Mouse (Mus musculus) midbrain, embryonic 15.5 days (tissue): Measurements from ENCODE around the gene 2810408A11Rik. TPM values are rescaled to one million over a fixed set of nuclear protein-coding genes. Genes with fewer than 3 reads are reported as not detected.
A peak's percentile ranks its signal among the peaks of the same experiment; 100 is the strongest.

Experiments
- ATAC-seq: fragments of 200-750 bp; cut with Nextera tagmentation; replicated peaks from 2 replicates; pipeline ENCODE4 v1.8.0; 2017; ENCODE audit warnings: moderate TSS enrichment
- H3K27ac ChIP-seq: fragments of 300-500 bp; sonication (generic); 2 replicates; pipeline ENCODE4 v1.5.1; 2015; ENCODE audit warnings: mild to moderate bottlenecking, inconsistent platforms
- H3K27me3 ChIP-seq: fragments of 300-500 bp; sonication (generic); replicated peaks from 2 replicates; pipeline ENCODE4 v1.6.1; 2015; ENCODE audit warnings: inconsistent platforms
- H3K36me3 ChIP-seq: fragments of 300-500 bp; sonication (generic); replicated peaks from 2 replicates; pipeline ENCODE4 v1.6.1; 2015; ENCODE audit warnings: inconsistent platforms
- H3K4me1 ChIP-seq: fragments of 300-500 bp; sonication (generic); 2 replicates; pipeline ENCODE4 v1.6.1; 2015; ENCODE audit warnings: inconsistent platforms
- H3K4me2 ChIP-seq: fragments of 300-500 bp; sonication (generic); 2 replicates; pipeline ENCODE4 v1.6.1; 2015; ENCODE audit warnings: inconsistent platforms, mild to moderate bottlenecking, moderate library complexity
- H3K4me3 ChIP-seq: fragments of 300-500 bp; sonication (generic); 2 replicates; pipeline ENCODE4 v1.5.1; 2015; ENCODE audit warnings: mild to moderate bottlenecking, inconsistent platforms
- H3K9ac ChIP-seq: fragments of 300-500 bp; sonication (generic); 2 replicates; pipeline ENCODE4 v1.6.1; 2015; ENCODE audit warnings: mild to moderate bottlenecking, inconsistent platforms
- H3K9me3 ChIP-seq: fragments of 300-500 bp; sonication (generic); 2 replicates; pipeline ENCODE4 v1.6.1; 2016; ENCODE audit warnings: inconsistent platforms
- WGBS: fragments of 180-500 bp; shearing (Covaris S2); methylation state at CpG from one replicate; pipeline ENCODE4 v1.1.7; 2015; ENCODE audit warnings: mixed read lengths; 5-methylcytosine and 5-hydroxymethylcytosine counted together
- polyA plus RNA-seq: library from polyadenylated mRNA; unstranded; fragments of >200 nt; fragmentation: Nextera tagmentation; extraction: Ambion mirVana; gene quantifications from 2 replicates; pipeline ENCODE4 v1.2.1, GENCODE M21; 2015

The 2810408A11Rik gene
- polyA plus RNA-seq, 1 experiment from 2014 or later = 11.1 TPM

DNA sequence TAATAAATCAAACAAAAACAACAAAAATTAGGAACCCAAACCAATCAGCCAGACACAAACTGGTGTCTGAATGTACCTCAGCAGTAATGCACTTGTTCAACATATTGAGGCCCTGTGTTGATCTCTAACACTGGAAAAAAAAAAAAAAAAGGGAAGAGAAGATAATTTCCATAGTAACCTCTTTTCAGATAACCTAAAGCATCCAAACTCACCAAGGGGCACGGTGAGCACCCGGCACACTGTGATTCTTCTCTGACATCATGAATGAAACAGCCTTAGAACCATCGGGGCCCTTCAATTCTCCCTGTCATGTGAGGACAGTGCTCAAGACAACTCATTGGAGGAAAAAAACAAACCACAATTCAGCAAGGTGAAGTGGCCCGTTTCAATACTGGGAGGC lies 28.9 kb upstream of the 2810408A11Rik start:
- Histone ChIP-seq H3K4me3 (no peak overlapping the region), H3K9me3 (no peaks in the 10 kb centered on the region), H3K4me1 (peaks cover 3% of the 10 kb centered on the region; the same call in 1 of the 2 replicates), H3K27me3 (no peaks in the 10 kb centered on the region), H3K36me3 (no peaks in the 10 kb centered on the region), H3K27ac (no peak overlapping the region), H3K9ac (no peak overlapping the region), H3K4me2 (no peak overlapping the region)
- no peak for ATAC-seq
- 89% methylated on average over 4 of the region's 4 CpGs for WGBS

DNA sequence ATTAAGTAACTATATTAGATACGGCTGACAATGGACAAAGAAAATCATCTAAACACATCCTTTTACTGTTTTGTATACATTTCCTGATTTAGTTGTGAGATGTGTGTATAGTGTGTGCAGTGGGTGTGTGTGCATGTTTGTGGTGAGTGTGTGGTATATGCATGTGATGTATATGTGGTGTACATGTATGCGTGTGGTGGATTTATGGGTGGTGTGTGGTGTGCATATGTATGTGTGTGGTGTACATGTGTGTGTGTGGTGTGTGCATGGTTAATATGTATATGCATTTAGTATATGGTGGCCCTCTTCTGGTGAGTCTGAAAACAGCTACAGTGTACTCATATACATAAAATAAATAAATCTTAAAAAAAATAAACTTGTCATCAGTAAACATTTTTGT lies 26.7 kb upstream of the 2810408A11Rik start:
- Histone ChIP-seq H3K27me3 (no peaks in the 10 kb centered on the region), H3K9me3 (no peaks in the 10 kb centered on the region), H3K4me2 (no peak overlapping the region), H3K27ac (no peak overlapping the region), H3K4me1 (peaks cover 5% of the 10 kb centered on the region), H3K36me3 (no peaks in the 10 kb centered on the region), H3K9ac (no peak overlapping the region), H3K4me3 (no peak overlapping the region)
- no peak for ATAC-seq
- 99% methylated on average over 2 of the region's 2 CpGs for WGBS

DNA sequence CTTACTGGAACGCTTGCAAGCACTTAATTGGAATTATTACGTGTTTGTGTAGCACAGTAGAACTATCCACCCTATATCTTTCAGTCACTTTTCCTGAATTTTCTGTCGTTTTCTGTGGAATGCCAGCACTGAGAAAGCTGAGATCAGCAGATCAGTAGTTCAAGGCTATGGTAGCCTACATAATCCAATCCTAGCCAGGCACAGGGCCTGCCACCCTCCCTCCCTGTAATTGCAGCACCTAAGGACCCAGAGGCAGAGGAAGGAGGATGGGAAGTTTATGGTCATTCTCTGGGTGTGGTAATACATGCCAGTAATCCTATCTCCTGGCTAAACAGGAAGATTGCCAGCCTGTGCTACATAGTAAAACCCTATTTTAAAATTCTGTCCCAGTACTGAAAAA lies 22.0 kb upstream of the 2810408A11Rik start:
- ATAC-seq = no peak
- H3K4me2 ChIP-seq = no peak overlapping the region

DNA sequence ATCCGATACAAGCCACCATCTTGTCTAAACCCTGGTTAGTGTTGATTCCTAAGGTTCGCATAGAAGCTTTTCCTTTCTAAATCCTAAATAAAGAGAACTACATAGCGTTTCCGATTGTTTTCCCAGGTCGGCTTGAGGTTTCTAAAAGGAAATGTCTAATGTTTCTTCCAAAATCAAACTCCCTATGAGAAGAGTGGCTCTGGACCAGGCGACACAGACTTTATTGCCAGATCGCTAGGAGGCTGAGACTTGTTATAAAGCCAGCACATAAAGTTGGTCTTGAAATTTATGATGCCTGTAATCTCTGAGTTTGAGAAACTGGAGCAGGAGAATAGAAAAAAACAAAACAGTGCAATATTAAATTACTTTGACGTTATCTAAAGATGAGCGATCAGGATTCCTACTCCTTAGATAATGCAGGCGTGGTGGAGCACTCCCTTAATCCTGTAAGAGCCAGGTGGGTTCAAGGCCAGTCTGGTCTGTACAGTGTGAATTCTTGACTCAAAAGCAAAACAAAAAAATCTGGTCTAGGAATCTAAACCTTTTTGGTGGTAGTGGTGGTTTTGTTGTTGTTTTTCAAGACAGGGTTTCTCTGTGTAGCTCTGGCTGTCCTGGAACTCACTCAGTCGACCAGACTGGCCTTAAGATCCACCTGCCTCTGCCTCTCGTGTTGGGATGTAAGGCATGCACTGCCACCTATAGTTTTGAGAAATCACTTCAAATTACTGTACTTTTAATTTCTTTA lies 21.4 kb upstream of the 2810408A11Rik start:
- Histone ChIP-seq H3K4me1 (peaks cover 30% of the 10 kb centered on the region), H3K9ac (peak overlapping the region; percentile 40), H3K4me2 (peak overlapping the region; percentile 81), H3K4me3 (peak overlapping the region; percentile 83), H3K27ac (peak overlapping the region; percentile 90), H3K9me3 (no peaks in the 10 kb centered on the region), H3K36me3 (peaks cover 14% of the 10 kb centered on the region; the same call in 1 of the 2 replicates), H3K27me3 (no peaks in the 10 kb centered on the region)
- WGBS = 3% methylated on average over 12 of the region's 12 CpGs
- no peak for ATAC-seq

More for the DNA sequence above, 22.0 kb upstream of the 2810408A11Rik start:
- WGBS = 73% methylated on average over 3 of the region's 3 CpGs
- Histone ChIP-seq H3K4me3 (no peak overlapping the region), H3K27ac (peak overlapping the region; percentile 23; the same call in 1 of the 2 replicates), H3K36me3 (peaks cover 8% of the 10 kb centered on the region; the same call in 1 of the 2 replicates), H3K27me3 (no peaks in the 10 kb centered on the region), H3K9me3 (no peaks in the 10 kb centered on the region), H3K4me1 (peaks cover 30% of the 10 kb centered on the region), H3K9ac (no peak overlapping the region; the same call in 1 of the 2 replicates)

DNA sequence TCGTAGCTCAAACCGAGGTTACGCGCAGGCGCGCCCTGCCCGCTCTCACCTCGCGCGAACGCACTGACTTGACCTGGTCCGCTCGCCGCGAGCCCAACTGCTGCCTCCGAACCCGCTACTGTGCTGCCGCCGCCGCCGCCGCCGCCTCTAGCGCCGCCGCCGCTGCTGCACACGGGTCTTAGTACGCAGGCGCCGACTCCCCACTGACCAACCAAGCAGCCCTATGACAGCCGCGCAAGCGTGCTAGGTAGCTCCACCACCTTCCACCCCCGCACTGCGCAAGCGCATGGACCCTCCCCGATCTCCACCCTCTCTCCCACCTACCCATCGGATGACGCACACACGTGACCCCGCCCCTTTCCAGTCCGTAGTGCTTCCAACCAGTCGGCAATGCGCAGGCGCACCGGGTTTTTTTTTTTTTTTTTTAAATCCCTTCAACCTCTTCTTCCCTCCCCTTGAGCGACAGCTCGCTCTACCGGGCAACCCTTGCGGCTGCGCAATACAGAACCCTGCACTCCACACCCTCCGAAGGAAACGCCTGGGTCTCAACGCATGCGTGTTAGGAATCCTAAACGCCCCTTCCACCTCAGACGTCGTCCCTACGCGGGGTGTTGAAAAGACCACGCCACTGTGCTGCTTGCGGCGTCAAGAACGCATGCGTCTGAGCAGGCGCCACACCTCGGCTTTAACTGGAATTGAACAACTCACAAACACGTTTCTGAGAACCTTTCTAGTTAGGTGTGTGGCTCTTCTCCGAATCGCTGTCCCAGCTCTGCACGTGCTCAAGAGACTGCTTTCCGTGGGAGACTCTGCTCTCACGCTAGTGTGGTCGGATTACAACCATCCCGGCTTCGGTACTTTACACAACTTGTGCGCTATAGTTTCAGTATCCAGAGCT lies 20.6 kb upstream of the 2810408A11Rik start, which contains the start of gene Eif5a:
TSS of gene Eif5a (minus strand) at position 845 of the 898 bp plus-strand sequence.
- under 1% methylated on average over 78 of the region's 78 CpGs for WGBS
- H3K36me3 ChIP-seq = peaks cover 23% of the 10 kb centered on the region; the same call in 1 of the 2 replicates
- H3K27me3 ChIP-seq = no peaks in the 10 kb centered on the region
- peak; percentile 98 for ATAC-seq
- H3K4me2 ChIP-seq = peak within 1 kb of the TSS; percentile 81
- peaks cover 30% of the 10 kb centered on the region for H3K4me1 ChIP-seq
- H3K4me3 ChIP-seq = peak within 1 kb of the TSS; percentile 83
- no peaks in the 10 kb centered on the region for H3K9me3 ChIP-seq
- peak within 1 kb of the TSS; percentile 90 for H3K27ac ChIP-seq
- H3K9ac ChIP-seq = peak within 1 kb of the TSS; percentile 89

DNA sequence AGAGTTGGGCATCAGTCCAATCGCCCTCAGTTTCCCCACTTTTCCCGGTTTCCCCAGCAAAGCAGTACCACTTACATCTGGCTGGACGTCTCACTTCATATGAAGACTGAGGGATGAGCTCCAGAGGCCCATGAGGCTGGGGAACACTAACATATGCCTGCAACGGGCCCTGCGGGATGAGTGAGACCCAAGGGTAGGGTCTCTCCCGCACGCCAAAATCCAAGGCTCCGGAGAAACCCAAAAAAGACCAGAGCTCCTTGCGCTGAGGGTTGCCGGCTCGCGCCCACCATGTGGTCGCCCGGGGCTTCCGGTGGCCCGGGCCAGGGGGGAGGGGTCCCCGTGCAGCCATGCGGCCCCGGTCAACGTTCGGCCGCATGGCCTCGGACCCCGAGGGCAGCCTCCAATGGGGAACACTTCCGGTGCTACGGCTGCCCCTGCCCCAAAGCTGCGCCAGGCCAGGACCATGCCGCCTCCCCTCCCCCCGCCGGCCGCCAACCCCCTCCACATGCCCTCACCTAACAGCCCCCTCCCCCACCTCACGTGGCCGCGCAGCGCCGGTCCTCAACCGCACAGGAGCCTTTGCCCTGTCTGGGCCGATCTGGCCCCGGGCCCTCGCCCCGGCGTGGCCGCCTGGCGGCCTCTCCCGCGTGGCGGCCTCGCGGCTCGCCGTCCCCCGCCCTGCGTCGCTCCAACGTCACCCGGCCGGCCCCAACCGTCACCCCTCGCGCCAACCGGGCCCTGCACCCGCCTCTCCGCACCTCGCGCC lies 19.7 kb upstream of the 2810408A11Rik start:
- Histone ChIP-seq H3K4me1 (peaks cover 37% of the 10 kb centered on the region), H3K9ac (peak overlapping the region; percentile 89), H3K27me3 (no peaks in the 10 kb centered on the region), H3K27ac (peak overlapping the region; percentile 90), H3K9me3 (no peaks in the 10 kb centered on the region), H3K4me3 (peak overlapping the region; percentile 83), H3K36me3 (peaks cover 32% of the 10 kb centered on the region; the same call in 1 of the 2 replicates), H3K4me2 (peak overlapping the region; percentile 81)
- under 1% methylated on average over 63 of the region's 65 CpGs for WGBS
- ATAC-seq = peak; percentile 43

DNA sequence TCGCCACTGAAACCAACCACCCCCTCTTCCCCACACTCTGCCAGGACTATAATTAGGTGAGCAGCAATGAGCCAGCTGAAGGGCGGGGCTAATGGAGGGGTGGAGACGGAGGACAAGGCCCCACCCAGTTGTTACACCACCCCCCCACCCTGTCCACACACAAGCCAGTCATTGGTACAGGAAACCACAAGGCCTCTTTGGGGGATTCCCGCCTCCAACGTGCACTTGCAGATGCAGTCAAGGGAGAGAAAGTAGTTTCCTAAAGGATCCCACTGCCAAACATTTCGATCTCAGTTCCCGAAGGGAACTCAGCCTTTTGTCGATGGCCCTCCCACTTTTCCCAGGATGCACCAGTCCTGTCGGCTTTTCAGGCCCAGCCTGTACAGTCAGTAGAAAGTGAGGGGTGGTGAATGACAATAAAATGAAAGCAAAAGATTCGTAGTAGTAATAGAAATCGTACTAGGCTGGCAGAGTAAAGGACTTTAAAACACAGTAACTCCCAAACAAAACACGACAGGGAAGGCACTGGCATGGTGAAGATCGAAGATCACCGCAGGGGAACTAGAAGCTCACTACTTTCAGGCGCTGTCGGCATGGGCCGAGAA lies 19.0 kb upstream of the 2810408A11Rik start:
- ATAC-seq = no peak
- Histone ChIP-seq H3K9me3 (no peaks in the 10 kb centered on the region), H3K9ac (peak overlapping the region; percentile 89), H3K36me3 (peaks cover 34% of the 10 kb centered on the region; the same call in 1 of the 2 replicates), H3K27me3 (no peaks in the 10 kb centered on the region), H3K27ac (peak overlapping the region; percentile 90), H3K4me2 (peak overlapping the region; percentile 81), H3K4me3 (peak overlapping the region; percentile 83), H3K4me1 (peaks cover 43% of the 10 kb centered on the region)
- WGBS = 2% methylated on average over 17 of the region's 17 CpGs

DNA sequence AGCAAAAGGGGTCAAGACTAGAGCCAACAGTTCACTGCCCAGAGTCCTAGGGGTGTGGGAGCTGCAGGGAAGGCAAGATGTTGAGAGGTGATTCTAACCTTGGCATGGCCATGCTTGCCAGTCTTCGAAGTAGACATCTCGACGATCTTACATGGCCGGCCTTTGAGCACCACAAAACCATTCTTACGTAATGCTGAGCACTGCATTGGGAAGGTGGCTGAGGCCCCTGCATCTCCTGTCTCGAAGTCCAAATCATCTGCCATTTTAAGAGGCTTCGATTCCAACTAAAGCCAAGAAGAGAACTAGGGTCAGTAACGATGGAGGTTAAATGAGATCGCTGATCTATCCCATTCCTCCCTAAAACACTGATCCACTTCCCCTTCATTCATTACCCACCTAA lies 18.3 kb upstream of the 2810408A11Rik start:
- ATAC-seq = no peak
- Histone ChIP-seq H3K27me3 (no peaks in the 10 kb centered on the region), H3K4me3 (peak overlapping the region; percentile 83; the same call in 1 of the 2 replicates), H3K9ac (peak overlapping the region; percentile 89), H3K9me3 (no peaks in the 10 kb centered on the region), H3K4me2 (peak overlapping the region; percentile 81), H3K4me1 (peaks cover 50% of the 10 kb centered on the region), H3K36me3 (peaks cover 34% of the 10 kb centered on the region; the same call in 1 of the 2 replicates), H3K27ac (peak overlapping the region; percentile 90; the same call in 1 of the 2 replicates)
- 88% methylated on average over 9 of the region's 9 CpGs for WGBS

DNA sequence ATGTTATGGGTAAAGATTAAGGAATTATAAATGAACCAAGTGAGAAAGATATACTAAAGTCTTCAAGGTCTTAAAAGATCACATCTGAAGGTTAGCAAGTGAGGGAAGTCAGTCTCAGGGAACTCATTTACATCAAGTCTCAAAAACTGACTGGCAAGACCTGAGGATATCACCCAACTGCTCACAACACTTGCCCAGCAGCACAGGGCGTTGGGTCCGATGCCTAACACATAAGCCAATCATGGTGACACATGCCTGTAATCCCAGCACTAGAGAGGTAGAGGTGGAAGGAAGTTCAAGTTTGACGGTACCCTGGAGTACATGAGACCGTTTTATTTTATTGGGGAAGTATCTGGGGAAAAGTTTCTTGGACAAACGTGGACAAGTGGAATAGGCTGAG lies 17.3 kb upstream of the 2810408A11Rik start:
- peaks cover 55% of the 10 kb centered on the region for H3K4me1 ChIP-seq
- H3K4me2 ChIP-seq = no peak overlapping the region
- no peak for ATAC-seq
- 86% methylated on average over 5 of the region's 5 CpGs for WGBS
- peaks cover 34% of the 10 kb centered on the region; the same call in 1 of the 2 replicates for H3K36me3 ChIP-seq
- H3K4me3 ChIP-seq = no peak overlapping the region
- no peak overlapping the region for H3K9ac ChIP-seq
- no peak overlapping the region for H3K27ac ChIP-seq
- no peaks in the 10 kb centered on the region for H3K9me3 ChIP-seq
- no peaks in the 10 kb centered on the region for H3K27me3 ChIP-seq

DNA sequence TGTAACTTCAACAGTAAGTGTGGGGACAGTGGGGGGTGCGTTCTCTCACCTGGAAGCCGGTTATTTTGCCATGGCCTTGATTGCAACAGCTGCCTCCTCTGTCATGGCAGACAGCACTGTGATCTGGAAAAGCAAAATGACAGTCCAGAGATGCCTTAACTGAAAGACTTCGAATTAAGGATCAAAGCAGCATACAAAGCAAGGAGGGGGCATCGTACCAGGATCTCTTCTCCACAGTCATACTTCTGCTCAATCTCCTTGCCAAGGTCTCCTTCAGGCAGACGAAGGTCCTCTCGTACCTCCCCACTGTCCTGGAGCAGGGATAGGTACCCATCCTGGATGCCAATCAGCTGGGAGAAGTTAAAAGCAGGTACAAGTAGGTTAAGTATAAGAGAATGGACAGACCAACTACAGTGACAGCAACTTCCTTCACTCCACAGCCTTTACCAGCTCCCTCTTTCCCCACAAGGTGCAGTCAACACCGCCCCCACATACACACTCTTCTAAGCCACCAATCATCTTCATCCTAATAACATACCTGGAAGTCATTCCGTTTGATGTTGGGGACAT lies 16.7 kb upstream of the 2810408A11Rik start:
- WGBS = 90% methylated on average over 8 of the region's 8 CpGs
- H3K4me2 ChIP-seq = no peak overlapping the region

More for the DNA sequence above, 16.7 kb upstream of the 2810408A11Rik start:
- H3K4me1 ChIP-seq = peaks cover 52% of the 10 kb centered on the region
- H3K27me3 ChIP-seq = no peaks in the 10 kb centered on the region
- no peak overlapping the region for H3K4me3 ChIP-seq
- H3K9me3 ChIP-seq = no peaks in the 10 kb centered on the region
- no peak overlapping the region for H3K9ac ChIP-seq
- no peak overlapping the region for H3K27ac ChIP-seq
- ATAC-seq = no peak
- peaks cover 38% of the 10 kb centered on the region; the same call in 1 of the 2 replicates for H3K36me3 ChIP-seq
